Mouse (Mus musculus) layer of hippocampus, adult 18-20 months (tissue): Measurements from ENCODE around the gene Ick. TPM values are rescaled to one million over a fixed set of nuclear protein-coding genes. Genes with fewer than 3 reads are reported as not detected.

Experiments
- DNase-seq, 2 experiments: peaks; one replicate each; pipeline ENCODE4 v3.0.0; 2022; ENCODE audit warnings: low spot score in 2 of 2
- total RNA-seq, 2 experiments: library from RNA; stranded (reverse); gene quantifications; 2 replicates each; pipeline ENCODE4 v1.2.3; 2021

Gene Ick
- total RNA-seq, 2 experiments from 2014 or later, result 18.0 to 18.3 TPM

DNA sequence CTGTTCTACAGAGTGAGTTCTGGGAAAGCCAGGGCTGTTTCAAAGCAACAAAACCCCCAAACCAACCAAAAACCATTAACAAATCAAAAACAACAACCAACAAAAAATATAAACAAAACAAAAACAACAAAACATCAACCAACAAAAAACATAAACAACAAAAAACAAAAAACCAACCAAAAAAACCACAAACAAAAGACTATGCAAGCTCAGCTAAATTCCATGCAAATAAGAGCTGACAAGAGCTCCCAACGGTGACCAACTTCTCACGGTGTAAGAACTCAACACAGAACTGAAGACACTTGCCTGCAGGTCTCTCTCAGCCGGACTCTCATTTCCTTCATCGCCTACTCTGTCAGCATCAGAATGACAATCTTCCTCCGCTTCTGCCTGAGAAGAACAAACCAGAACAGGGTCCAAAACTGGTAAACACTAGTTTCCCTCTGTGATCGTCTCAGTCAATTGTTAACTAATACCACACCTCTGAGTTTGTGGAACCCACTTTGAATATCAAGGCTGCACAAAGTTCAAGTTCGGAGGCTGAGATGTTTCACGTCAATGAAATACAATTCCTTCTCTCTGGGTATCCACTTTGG, 4.9 kb upstream of the Ick start:
- DNase-seq, result no peak

GRCm38 (mm10) chr9:78104973-78105372, 4.0 kb upstream of the Ick start:
- DNase-seq, result no peak

DNA sequence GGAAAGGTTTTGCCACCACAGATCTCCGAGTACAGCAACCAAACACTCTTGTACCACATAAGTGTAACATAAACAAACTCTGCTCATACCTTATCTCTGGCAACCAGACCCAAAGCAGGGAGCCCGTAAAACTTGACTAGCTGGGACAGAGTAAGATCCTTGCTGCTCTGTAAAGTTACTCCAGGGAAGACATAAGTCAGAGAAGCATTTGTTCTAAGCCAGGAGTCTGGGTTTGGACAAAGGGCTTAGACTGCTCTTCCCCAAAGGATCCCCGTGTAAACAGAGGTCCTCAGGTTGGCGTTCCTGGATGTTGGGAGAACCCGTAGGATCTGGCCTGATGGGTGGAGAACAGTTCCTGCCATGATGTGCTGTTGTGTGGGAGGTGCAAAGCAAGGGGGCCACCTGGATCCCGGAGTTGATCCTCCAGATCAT, 3.5 kb upstream of the Ick start:
- no peak for DNase-seq

DNA sequence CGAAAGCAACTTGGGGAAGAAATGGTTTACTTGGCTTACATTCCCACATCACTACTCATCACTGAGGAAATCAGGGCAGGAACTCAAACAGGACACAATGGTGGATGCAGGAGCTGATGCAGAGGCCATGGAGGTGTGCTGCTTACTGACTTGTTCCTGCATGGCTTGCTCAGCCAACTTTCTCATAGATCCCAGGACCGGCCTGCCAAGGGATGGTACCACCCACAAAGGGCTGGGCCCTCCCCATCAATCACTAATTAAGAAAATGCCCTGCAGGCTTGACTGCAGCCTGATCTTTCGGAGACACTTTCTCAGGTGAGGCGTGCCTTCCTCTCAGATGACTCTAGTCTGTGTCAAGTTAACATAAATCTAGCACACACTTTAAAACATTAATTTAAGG, 2.2 kb upstream of the Ick start:
- no peak for DNase-seq

- DNase-seq, result no peak
Measured at GRCm38 (mm10) chr9:78107582-78107911, 1.4 kb upstream of the Ick start.

DNA sequence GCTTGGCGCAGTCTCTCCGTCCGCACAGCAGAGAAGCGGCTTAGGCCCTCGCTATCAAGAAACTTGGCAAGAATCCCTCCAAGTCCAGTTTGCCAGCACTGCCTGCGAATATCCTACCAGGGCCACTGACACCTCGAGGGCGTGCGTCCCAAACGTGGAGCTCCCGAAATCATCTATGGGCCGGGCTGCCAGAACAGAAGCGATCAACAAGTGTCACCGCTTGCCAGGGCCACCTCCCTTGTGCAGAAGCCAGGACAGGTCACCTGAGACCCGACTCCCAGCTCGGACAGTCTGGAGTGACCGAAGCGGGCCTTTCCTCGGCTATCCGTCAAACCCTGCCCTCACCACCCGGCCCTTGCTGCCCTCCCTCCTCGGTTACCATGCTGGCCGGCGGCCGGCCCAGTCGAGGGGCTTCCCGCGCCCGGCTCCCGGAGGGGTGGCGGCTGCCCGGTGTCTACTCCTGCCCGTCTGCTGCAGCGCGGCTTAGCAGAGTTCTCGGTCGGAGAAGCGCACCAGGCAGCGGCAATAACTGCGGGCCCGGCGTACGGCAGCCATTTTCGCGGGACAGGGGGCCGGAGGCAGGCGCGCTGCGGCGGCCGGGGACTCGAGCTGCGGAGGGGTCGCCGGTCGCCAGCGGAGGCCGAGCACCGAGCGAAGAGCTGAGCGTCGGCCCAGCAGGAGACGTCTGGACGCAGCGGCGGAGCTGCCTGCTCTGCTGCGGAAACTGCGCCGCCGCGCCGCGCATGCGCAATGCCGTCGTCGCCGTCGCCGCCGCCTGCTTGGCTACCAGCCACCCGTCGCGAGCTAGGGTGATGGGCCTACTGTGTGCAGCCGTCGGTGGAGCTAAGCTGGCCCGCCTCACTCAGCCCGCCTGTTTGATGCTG, 838 bp upstream of the Ick start:
- peak; percentile 72 to 84 for DNase-seq

DNA sequence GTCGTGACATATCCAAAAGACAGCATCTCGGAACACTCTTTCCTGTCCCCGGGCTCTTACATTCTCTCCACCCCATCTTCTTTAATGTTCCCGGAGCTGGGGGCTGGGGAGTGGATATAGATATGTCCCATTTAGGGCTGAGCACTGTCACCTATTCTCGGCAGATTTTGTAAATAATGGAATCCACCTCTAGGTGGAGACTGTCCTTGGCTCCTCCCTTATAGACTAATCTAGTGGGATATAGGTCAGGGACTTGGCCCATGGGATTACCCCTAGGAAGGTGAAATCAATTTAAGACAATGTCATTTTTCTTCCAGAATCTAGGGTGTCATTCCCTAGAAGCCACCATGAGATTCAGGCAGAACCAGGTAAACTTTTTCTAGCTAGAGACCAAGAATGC, 664 bp downstream of the Ick start:
- no peak for DNase-seq

GRCm38 (mm10) chr9:78111456-78111855, 2.5 kb downstream of the Ick start:
- DNase-seq, result no peak

- peak; percentile 89 to 95 for DNase-seq
Measured at GRCm38 (mm10) chr9:78112770-78113537, 4.0 kb downstream of the Ick start.

GRCm38 (mm10) chr9:78113538-78113885, 4.5 kb downstream of the Ick start:
- no peak for DNase-seq

DNA sequence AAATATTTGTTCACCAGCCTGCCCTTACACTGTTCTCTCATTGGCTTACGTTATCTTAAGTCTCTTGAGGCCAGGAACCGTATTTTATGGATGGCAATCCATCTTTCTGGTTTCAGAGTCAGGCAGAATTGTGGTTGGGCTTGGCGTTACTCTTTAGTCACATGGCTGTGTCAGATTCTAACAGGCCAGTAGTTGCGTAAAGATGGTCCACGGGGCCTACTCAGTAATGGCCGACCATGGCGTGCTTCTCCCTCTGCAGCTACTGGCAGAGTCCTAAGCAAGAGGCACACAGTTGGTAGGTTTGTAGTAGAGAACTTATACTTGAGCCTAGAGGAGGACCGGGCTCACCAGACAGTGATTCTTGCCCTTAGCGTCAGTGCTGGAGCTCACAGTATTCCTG, 6.8 kb downstream of the Ick start:
- no peak for DNase-seq

DNA sequence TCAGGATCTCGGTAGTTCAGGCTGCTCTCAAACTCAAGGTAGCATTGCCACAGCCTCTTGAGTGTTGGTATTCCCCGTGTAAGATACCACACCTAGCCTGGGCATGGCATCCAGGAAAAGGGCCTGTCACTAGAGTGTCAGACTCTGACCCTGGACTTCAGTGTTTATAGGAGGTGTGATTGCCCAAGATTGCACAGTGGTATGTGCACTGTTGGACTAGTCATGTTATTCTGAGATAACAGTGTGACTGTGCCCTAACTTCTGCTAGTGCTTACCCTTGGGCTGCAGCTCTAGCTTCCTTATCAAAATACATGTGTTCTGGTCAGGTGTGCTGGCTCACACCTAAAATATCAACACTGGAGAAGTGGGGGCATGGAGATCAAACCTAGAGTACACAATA, 8.7 kb downstream of the Ick start:
- DNase-seq, result no peak

DNA sequence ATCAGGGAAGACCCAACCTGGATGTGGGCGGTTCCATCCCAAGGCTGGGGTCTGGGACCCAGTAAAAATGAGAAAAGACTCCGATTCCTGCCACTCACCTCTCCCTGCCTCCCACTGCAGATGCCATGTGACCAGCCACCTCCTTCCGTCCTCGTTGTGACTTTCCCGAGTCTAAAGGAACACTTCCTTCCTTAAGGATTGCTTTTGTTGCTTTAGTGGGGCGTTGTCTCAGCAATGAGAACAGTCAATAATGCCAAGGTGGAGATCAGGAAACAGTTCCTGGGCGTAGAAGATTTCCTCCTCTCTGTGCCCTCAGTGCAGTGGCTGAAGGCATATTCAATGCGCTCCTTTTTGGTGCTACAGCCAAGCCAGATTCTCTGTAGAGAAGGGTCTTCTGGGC, 12.4 kb downstream of the Ick start:
- DNase-seq, result no peak

DNA sequence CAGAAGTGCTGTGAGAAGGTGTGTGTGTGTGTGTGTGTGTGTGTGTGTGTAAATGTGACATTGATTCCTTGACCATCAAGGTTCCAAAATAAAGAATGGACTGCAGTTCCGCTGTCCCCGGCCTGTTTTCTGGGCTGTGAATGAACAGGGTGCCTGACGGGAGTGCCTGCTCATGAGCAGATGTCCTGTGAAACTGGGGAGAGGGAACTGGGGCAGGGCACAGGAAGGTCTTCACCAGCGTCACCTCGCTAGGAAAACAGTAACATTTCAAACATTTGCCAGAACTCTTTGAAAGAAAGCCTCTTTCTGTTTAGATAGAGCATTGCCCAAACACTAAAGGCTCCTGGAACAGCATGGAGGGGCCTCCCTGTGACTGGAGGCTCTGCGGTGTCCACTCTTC, 13.0 kb downstream of the Ick start:
- DNase-seq, result no peak

DNA sequence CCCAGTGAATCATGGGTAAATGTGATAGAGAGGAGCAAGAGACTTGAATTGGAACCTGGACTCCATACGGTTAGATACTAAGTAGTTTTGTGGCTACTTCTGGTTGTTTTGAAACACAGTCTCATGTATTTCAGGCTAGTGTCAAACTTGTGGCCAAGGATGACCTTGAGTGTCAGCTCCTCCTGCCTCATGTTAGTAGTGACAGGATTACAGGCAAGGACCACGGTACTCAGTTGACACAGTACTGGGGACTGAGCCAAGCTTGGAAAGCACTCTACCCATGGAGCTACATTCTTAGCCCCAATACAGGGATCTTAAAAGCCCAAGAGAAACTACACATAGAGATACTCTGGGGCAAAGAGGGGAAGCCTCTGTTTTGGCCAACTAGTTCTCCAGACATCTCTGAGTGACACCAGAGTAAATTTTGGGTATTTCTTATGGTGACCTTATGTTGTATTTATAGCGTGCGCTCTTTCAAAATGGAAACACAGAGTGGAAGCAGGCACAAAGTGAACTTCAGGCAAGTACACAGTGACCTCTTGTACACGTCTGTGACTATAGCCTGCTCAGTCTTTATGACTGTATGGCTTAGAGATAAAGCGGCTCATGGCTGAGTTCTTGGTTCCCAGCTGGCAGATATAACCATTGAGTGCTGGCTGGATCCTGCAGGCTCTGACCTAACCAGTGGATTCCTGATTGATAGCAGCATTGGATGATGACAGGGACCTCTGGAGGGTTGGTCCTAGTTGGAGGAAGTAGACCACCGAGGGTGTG, 14.1 kb downstream of the Ick start:
- DNase-seq, result no peak

GRCm38 (mm10) chr9:78124297-78124696, 15.3 kb downstream of the Ick start:
- no peak for DNase-seq

GRCm38 (mm10) chr9:78126007-78126406, 17.0 kb downstream of the Ick start:
- DNase-seq, result no peak

- DNase-seq, result no peak
Measured at GRCm38 (mm10) chr9:78126643-78127042, 17.7 kb downstream of the Ick start.

DNA sequence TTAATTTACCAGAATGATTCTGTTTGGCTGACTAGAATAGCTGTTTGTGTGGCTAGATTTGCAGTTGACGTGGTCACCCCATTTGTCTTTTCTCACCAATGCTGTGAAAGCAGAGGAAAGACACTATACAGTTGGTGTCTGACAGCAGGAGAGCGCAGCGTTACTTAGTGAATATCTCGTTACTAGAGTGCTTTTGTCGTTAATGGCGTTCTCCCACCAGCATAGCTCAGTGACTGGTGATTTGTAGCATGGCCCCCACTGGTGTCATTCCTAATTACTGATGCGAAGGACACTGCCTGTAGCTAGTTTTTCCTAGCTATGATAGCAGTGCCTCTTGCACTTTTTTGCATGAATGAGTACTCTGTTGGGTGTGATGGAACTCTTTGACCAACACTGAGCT, 26.7 kb downstream of the Ick start:
- no peak for DNase-seq

GRCm38 (mm10) chr9:78138044-78138676, 29.2 kb downstream of the Ick start:
- no peak for DNase-seq

DNA sequence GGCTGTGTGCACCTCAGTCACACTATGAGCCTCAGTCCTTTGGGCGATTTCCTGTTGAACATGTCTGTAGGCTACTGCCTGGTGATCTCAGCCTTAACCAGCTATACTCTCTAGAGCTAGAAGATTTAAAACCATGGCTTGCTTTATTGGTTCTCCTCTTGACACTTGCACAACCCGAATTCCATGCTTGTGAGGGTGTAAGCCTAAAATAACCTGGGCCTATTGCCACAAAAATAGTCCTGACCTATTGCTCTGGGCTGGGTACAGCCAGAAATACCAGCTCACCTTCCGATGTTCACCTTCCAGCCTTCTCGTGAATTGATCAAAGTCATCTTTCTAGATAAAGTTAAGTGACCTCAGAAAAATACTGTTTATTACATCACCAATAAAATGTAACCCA, 30.5 kb downstream of the Ick start:
- no peak for DNase-seq
